Mouse (Mus musculus) brain, embryonic 14.5 days (tissue): ENCODE measurements around the gene Bace1. TPM values are rescaled to one million over a fixed set of nuclear protein-coding genes. Genes with fewer than 3 reads are reported as not detected.
"Not testable (repeated sequence)": the region's sequence is repeated elsewhere in the genome, so short reads cannot be mapped to it uniquely, and the experiment has no call there.

Experiments
- DNase-seq: peaks from one replicate; pipeline ENCODE4 v3.0.0-alpha.2; 2011; ENCODE audit warnings: low read depth
- CTCF ChIP-seq: fragments of 200-500 bp; IDR thresholded peaks from 2 replicates; pipeline ENCODE4 v1.5.1; 2012; ENCODE audit warnings: inconsistent platforms, mild to moderate bottlenecking, moderate library complexity, borderline replicate concordance; ENCODE audit not compliant: insufficient read depth, insufficient read length; ENCODE audit errors: extremely low read depth
- POLR2A ChIP-seq: fragments of 200-500 bp; IDR thresholded peaks from 2 replicates; pipeline ENCODE4 v1.6.1; 2012; ENCODE audit warnings: mild to moderate bottlenecking, inconsistent platforms, borderline replicate concordance; ENCODE audit not compliant: poor library complexity, insufficient read depth, insufficient read length, severe bottlenecking; ENCODE audit errors: extremely low read depth
- polyA plus RNA-seq: library from polyadenylated mRNA; depleted of rRNA; stranded (reverse); fragments of >200 nt; gene quantifications from 2 replicates; pipeline ENCODE4 v1.2.3, GENCODE M21; 2012

The Bace1 gene
- polyA plus RNA-seq, 1 experiment = 52.9 TPM

DNA sequence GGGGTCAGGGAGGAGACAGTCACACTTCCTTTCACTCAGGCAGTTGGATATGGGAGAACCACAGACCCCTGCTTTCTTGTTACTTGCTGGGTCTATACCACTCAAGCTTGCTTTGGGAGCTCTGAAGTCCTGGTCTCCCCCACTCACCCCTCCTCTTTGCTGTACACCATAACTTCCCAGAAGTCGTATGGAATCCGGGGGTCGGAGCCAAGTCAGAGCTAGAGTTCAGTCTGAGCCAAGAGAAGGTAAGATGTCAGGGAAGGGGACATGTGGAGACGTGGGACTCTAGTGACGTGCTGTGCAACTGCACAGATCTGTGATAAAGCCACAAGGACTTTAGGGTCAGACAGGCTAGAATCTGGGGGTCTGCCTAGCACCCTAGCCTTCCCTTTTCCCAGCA, 2.0 kb downstream of the Bace1 start:
- DNase-seq = no peak
- TF ChIP-seq POLR2A (no peak), CTCF (no peak)

GRCm38 (mm10) chr9:45841458-45841857, 3.1 kb downstream of the Bace1 start:
- DNase-seq = no peak
- TF ChIP-seq POLR2A (no peak), CTCF (no peak)

DNA sequence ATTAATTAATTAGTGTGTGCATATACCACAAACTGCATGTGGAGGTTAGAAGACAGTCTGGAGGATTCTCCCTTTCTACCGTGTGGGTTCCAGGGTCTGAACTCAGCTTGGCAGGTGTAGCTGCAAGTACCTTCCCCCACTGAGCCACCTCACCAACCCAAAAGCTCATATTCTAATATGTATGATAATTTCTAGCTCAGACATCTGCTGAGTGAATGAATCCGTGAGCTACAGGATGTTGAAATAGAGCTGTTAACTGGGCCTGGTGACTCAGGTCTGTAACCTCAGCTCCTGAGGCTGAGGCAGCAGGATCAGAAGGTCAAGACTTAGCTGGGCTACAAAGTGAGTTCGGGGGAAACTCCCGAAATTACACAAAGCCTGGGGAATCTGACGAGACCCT, 4.6 kb downstream of the Bace1 start:
- TF ChIP-seq POLR2A (no peak), CTCF (no peak)
- DNase-seq = no peak

DNA sequence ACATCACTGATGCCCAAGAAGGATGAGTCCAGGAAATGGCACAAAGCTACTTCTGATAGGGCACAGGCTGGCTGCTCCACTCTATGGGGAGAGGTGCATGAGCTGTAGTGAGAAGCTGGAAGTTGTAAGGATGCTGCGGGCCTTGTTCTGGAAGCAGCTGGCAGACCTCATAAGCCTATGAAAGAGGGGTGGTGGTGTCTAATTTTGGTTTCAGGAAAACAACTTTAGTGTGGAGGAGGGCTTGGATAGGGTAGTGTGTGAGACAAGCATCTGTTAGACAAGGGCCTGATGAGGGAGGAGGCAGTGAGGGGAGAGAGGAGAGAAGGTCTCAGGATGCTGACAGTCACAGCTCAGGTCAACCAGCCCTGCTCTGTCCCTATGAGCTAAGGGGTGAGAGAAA, 5.4 kb downstream of the Bace1 start:
- TF ChIP-seq POLR2A = no peak
- no peak for TF ChIP-seq CTCF
- no peak for DNase-seq

- DNase-seq = no peak
- no peak for TF ChIP-seq POLR2A
- TF ChIP-seq CTCF = no peak
These were observed 7.2 kb downstream of the Bace1 start for GRCm38 (mm10) chr9:45845541-45845940.

DNA sequence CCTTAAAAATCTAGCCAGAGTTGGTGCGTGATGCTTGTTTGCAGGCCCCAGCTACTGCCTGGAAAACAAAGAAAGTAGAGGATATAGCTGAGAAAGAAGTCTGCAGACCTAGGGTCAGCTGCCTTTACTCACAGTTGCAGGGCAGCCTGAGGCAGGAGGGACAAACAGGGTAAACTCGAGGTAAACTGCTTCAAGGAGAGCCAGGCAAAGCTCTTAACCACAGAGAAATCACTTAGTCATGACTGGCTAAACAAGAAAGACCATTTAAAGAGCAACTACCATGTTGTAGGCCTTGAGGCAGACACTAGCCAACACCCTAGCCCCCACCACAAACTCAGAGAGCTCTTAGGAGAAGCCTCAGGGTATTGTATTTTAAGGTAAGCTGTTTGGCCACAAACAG, 7.8 kb downstream of the Bace1 start:
- DNase-seq = not testable (repeated sequence)

DNA sequence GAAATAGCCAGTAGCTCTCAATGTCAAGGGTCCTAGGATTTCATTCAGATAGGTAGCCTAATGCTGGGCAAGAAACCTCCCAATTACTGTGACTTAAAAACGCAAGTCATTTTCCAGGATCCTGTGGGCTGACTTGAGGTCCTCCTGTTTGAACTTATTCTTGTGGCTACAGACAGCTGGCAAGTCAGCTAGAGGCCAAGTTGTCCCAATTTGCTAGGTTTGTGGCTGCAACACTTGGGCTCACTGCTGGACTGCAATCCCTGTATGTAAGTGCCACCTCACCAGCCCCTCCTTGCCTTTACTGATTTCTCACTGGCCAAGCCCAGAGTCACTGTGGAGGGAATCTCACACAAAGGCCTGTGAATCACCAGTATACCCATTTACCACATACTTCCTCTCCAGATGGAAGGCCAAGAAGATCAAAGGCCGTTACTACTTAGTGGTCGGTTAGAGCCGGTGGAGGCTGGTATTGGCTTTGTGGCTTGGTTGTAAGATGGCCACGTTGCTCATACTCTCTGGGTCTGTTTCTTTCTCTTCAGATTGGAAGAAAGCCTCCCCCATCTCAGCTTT, 8.6 kb downstream of the Bace1 start:
- TF ChIP-seq POLR2A (no peak), CTCF (no peak)
- no peak for DNase-seq

DNA sequence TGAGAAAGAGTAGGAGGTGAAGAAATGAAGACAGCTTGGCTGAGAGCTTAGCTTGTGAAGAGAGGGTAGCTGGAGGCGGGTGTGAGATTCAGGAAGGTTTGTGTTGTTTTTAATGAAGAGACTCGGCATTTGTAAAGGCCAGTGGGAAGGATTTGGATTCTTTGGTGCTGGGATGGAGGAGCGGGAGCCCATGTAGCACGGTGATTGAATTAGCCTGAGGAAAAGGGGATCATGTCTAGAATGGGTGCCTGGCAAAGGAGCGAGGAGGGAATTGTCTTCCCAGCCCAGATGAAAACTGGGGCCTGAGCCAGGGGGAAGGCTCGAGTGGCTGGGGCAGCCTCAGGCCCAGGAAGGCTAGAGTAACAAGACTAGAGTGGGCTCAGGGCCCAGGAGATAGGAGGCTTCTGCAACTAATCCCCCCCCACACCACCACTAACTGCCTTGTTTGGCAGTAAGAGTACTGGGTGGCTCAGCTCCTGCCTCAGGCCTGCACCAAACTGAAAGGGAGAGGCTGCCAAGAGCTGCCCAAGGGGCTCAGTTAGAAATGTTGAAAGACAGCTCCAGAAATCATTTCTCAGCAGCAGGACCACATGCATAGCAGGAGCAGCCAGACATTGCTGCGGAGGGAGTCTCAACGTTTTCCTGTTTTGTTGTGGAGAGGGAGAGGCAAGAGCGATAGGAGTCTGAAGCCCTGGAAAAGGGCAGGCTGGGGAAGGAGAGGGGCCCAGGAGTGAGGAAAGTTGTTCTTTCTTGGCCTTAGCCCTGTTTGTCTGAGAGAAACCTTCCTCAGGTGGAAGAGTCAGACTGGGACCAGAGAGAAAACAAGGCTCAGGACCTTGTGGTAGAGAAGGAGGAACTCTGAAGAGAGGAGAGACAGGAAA, 11.4 kb downstream of the Bace1 start:
- TF ChIP-seq POLR2A (no peak), CTCF (no peak)
- DNase-seq = peak; percentile 73

DNA sequence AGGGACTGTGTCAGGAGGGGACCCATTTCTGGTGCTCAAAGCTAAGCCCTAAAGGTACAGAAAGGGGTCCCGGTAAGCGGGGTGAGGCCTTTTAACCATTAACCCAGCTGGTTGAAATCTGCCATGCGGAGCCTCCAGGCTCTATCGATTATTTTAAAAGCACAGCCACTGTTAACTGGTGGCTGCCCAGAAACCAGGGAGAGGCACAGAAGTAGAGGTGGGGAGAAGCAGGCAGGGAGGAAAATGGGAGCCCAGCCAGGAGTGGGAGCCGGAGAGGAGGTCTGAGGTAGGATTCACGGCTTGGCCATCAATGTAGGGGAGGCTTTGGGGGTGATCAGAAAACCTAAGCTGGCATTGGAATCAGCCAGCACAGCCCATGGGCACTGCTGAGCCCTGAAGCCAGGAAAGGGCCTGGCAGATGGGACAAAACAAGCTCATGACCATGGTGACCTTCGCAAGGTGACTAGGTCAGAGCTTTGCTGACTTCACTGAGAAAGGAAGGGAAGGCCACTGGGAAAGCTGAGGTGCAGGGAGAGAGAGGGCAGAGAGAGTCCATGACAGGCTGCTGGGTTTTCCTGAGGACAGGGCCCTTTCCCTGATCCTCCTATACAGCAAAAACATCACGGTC, 12.3 kb downstream of the Bace1 start:
- TF ChIP-seq POLR2A = no peak
- no peak for TF ChIP-seq CTCF
- DNase-seq = no peak

GRCm38 (mm10) chr9:45851330-45851729, 12.9 kb downstream of the Bace1 start:
- TF ChIP-seq POLR2A (no peak), CTCF (no peak)
- no peak for DNase-seq

GRCm38 (mm10) chr9:45851776-45852175, 13.4 kb downstream of the Bace1 start:
- no peak for DNase-seq
- no peak for TF ChIP-seq POLR2A
- no peak for TF ChIP-seq CTCF

GRCm38 (mm10) chr9:45853695-45854094, 15.3 kb downstream of the Bace1 start:
- TF ChIP-seq CTCF (no peak), POLR2A (no peak)
- DNase-seq = no peak

GRCm38 (mm10) chr9:45854136-45854535, 15.8 kb downstream of the Bace1 start:
- no peak for TF ChIP-seq POLR2A
- no peak for TF ChIP-seq CTCF
- no peak for DNase-seq
